Mouse (Mus musculus): ENCODE measurements around the gene Fhit.

Gene Fhit

DNA sequence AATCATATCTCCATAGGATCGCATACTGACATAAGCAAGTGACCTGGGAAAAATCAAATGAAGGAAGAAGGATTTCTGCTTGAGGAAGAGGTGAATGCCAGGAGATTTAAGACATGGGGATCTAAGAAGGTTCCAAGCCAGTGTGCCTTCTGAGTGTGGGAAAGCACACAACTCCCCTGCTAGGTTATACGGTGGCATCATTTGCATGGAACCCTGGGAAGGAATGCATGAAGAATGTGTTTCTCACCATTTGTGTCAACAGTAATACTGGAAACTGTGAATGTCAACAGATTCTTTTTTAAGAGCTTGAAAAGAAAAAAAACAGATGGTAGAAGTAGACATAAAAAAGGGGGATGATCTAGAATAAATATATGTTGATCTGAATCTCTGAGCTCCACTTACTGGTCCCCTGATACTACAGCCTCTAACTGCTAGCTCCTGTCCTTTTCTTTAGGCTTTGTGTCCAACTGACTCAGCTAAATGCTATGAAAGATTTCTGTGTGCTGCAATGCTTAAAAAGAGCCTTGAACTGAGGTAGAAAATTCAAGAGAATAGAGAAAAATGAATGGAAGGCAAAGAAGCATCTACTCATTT is 1473.1 kb downstream of the Fhit start:
- no peak for DNase-seq (ENCODE audit: low read depth, low spot score)

- DNase-seq (ENCODE audit: low read depth, low spot score): no peak
These were observed 1477.5 kb downstream of the Fhit start for GRCm38 (mm10) chr14:9684362-9684761.

GRCm38 (mm10) chr14:9672728-9673127 is 1489.1 kb downstream of the Fhit start:
- DNase-seq (ENCODE audit: low read depth, low spot score): no peak

DNA sequence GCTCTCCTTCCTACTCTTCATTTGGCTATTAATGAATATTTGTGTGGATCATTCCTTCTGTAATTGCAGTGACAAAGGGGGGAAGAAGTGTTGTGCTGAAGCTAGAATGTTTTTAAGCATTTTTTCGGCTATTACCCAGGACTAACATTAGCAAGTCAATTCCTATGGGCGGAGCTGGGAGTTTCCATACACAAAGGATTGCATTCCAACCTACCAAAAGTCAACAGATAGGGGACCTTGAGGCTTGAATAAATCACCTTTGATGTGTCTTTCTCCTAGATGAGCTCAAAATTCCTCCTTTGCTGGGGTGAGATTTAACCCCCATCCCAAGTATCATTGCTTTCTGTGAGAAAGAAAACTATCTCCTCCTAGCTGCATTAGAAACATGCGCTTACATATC is 1490.1 kb downstream of the Fhit start:
- DNase-seq (ENCODE audit: low read depth, low spot score): no peak

DNA sequence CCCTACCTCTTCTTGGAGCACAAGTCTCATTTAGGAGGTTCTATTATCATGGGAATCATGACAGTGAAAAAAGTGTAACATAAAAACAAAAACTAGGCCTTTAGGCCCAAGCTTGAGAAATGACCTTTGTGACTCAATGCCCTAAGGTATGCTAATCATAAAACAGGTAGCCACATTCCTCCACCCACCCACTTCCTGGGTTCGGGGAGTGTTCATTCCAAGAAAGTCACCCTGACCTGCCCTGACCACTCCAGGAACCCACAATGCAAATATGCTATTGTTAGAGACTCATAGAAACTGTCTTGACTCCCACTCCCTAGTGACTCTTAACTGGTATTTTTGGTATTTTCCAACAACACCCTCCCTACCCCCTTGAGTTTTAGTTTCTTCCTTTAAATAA is 1492.1 kb downstream of the Fhit start:
- no peak for DNase-seq (ENCODE audit: low read depth, low spot score)

DNA sequence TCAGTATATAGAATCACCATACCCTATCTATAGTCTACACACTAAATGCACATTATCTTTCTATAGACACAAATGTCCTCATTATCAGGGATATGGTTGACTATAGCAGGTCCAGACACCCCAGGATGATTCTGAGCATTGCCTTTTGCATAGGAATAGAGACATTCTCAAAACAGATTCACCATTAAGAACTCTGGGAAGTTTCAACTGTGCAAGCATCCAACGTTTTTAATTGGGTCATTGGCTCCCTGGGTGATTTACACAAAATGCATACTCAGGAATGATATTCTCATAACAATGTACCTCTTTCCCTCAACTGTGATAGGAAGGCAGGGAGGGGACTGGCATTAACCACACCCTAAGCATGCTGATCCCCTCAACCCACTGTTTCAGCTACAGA is 1503.4 kb downstream of the Fhit start:
- DNase-seq (ENCODE audit: low read depth, low spot score): no peak

DNA sequence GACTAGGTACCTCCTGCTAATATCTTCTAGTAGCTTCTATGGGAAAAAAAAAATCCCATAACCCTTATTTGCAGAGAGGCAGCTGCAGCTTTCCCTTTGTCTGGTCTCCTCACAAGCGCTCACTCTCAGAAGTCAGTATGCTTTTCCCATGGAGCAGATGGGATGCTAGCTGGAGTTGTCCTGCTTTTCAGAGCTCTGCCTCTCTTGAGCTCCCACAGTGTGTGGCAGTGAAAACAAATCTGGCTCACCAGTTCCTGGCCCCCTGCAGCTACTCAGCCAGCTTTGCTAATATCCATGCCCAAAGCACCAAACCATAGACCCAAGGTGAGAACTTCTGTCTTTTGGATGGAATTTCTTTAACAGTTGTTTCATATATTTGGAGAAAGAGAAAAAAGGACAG is 1510.4 kb downstream of the Fhit start:
- DNase-seq (ENCODE audit: low read depth, low spot score): no peak

GRCm38 (mm10) chr14:9648416-9648815 is 1513.4 kb downstream of the Fhit start:
- no peak for DNase-seq (ENCODE audit: low read depth, low spot score)

GRCm38 (mm10) chr14:9646233-9646632 is 1515.6 kb downstream of the Fhit start:
- DNase-seq (ENCODE audit: low read depth, low spot score): no peak

DNA sequence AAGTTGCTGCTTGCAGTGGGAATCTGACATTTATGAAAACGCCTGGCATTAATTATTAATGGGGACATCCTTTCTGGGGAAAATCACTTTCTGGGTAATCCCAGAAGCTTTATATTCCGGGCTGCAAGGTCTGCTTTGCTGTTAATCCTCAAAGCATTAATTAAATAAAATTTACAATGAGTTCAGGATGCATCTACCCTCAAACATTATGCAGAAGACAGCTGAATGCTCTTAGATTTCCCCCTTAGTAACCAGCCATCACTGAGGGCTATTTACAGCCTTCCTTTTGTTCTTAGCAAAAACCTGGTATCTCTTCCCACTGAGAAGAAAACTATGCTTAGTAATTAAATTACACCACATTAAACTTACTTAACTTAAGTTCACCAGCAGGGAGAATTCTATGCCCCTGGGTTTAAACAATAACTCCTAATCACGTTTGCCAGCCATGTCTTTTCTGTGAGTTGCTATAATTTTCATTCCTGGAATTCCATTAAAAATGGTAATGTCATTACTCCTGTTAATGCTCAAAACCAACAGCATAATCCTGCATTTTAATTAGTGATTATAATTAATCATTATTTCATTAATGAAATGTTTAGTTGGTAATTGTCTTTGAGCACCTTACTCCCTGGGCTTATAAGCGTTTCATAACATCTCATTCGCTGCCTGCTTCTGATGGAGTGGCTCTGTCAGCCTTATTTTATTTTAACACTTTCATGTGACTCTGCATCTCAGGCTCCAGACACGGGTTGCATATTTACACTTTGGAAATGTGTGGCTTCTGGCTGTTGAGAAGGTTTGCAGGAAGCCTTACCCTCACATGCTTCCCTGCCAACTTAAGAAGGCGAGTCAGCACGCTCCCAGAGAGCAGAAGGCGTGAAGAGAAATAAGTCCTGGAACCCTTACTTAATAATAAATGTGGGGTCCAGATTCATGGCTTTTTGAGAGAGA is 1517.3 kb downstream of the Fhit start:
- DNase-seq (ENCODE audit: low read depth, low spot score): no peak

GRCm38 (mm10) chr14:9643700-9644099 is 1518.1 kb downstream of the Fhit start:
- DNase-seq (ENCODE audit: low read depth, low spot score): no peak

GRCm38 (mm10) chr14:9642628-9643027 is 1519.2 kb downstream of the Fhit start:
- DNase-seq (ENCODE audit: low read depth, low spot score): no peak

DNA sequence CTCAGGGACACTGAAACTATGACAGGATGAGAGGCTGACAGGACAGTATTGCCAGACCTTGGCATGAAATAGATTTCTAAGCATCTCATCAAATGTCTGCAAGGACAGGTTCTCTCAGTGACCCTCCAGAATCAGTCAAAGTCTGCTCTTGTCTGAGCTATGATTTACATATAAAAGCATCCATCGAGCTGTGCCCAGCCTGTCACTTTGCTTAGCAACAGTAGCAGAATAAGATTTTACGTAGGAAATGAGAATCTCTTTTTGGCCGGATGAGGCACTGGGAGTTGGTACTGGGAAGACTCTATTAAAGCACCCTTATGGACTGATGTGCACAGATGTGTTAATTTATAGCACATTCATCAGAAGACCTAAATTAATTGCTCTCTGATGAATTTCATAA is 1519.8 kb downstream of the Fhit start:
- no peak for DNase-seq (ENCODE audit: low read depth, low spot score)

DNA sequence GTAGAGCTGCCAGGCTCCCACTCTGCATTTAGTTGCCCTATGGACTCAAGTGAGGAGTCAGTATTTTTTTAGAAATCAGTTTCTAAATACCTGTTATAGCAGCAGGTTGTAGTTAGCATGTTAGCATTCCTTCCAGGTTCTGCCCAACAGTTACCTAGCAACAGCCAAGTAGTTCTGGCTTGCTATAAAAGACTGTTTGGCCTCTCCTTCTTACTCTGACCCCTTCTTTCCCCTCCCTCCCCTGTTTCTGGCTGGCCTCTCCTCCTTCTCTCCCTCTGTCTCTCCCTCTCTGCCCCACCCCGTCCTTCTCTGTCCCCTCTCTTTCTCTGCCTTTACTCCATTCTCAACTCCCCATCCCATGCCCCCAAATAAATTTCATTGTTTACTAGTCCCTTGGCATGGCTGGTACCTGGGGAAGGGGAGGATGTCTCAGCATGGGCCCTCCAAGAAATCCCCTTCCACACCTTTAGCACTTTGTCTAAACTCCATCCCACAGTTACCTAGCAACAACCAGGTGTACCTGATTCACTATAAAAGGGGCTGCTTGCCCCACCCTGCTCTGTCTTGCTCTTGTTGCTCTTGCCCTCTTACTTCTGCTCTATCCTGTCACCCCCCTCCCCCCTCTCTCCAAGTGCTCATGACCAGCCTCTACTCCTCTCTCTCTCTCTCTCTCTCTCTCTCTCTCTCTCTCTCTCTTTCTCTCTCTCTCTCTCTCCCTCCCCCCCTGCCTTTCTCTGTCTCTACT is 1527.4 kb downstream of the Fhit start:
- DNase-seq (ENCODE audit: low read depth, low spot score): no peak

DNA sequence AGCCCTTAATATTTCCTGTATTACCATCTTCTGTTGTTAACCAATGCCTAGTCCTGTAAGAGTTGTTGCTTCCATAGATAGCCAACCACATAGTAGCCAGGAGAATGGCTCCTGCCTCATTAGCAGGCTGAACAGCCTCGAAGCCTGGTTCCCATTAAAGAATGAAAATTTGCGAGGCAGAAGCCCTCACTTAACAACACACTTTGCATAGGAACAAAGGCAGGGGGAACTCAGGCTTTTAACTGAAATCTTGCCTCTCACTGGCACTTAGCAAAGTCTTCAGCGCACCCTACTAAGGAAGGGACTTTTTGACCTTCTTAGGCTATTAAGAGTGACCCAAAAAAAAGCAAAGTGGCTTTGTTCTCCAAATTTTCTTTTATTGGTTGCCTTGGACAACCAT is 1529.3 kb downstream of the Fhit start:
- no peak for DNase-seq (ENCODE audit: low read depth, low spot score)

DNA sequence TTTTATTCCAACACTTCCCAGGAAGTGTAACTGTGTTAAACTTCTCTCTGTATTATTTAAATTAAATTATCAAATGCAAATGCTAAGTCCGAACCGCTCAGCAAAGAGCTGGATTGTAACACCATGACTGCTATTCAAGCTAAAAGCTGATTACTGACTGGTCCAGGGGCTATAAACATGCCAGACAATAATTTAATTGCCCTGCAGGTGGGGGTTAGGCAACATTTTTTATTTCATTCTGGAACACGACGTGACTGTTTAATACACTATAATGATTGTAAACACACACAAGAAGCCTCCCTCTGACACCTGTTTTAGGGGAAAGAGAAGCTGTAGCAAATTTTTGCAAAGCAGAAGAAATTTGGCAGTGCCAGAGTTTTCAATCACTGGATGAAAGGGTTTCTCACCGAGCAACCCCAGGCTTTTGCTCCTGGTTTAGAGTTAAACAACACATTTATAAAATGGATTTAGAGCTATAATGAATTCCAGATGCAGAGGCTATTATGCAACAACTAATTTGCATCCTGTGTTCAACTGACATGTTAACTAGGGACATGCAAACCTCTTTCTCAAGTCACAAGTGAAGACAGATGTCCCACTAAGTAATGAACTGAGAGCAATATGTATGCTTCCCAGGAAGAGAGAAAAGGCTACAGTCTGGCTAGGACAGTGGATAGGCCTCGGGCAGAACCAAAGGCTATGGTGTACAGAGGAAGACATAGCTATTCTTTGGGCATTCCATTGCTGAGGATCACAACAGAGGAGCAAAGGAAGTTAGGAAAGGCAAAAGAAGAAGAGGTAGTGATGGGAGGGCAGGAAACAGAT is 1538.4 kb downstream of the Fhit start:
- DNase-seq (ENCODE audit: low read depth, low spot score): no peak

GRCm38 (mm10) chr14:9620902-9621540 is 1540.8 kb downstream of the Fhit start:
- DNase-seq (ENCODE audit: low read depth, low spot score): no peak

DNA sequence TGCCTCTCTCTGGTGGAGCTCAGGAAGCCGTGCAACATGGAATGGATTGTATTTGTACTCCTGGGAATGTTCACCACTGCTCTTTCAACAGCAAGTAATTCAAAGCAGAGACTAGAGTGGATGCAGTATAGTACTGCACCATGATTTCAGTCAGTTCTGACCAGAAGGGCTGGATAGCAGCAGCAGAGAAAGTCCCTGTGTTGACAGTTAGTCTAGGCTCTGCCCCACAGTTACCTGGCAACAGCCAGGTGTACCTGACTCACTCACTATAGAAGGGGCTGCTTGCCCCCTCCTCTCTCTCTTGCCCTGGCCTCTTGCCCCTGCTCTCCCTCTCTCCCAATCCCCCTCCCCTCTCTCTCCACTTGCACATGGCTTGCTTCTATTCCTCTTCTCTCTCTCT is 1542.0 kb downstream of the Fhit start:
- DNase-seq (ENCODE audit: low read depth, low spot score): no peak

GRCm38 (mm10) chr14:9613126-9613525 is 1548.7 kb downstream of the Fhit start:
- no peak for DNase-seq (ENCODE audit: low read depth, low spot score)

DNA sequence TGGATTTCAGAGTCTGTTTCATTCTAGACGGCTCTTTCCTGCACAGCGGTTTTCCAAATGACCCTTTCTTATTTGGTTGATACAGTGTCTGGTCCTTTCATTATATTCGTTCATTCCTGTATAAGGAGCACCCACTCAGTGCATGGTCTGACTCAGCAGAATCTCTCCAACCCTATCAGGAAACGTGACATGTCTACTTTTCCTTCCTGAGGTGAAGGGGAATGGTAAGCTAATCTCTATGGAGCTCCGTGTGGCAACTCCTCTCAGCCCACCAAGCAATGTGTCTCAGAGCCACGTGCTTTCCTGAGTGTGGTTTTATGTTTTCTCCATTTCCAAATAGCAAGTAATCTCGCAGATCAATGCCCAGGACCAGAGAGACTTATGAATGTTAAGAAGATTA is 1552.7 kb downstream of the Fhit start:
- DNase-seq (ENCODE audit: low read depth, low spot score): no peak
